Mouse (Mus musculus): ENCODE measurements around the gene Fam178b. TPM values are rescaled to one million over a fixed set of nuclear protein-coding genes. Genes with fewer than 3 reads are reported as not detected.

Fam178b gene
- polyA plus RNA-seq, 1 experiment from 2014 or later = not detected

GRCm38 (mm10) chr1:36570320-36570719, 112.7 kb downstream of the Fam178b start:
- WGBS = 89% methylated on average over 5 of the region's 5 CpGs
- no peaks in the 10 kb centered on the region for H3K27me3 ChIP-seq (ENCODE audit: control insufficient read depth, insufficient read depth, low read length)
- no peaks in the 10 kb centered on the region for H3K4me1 ChIP-seq (ENCODE audit: control insufficient read depth, insufficient read depth, low read length)
- no peaks in the 10 kb centered on the region for H3K36me3 ChIP-seq (replicated peaks; ENCODE audit: control insufficient read depth, insufficient read depth, low read depth, low read length)
- DNase-seq (ENCODE audit: low spot score) (no peak), ATAC-seq (replicated peaks; ENCODE audit: insufficient number of reproducible peaks, low FRiP score, low TSS enrichment, low read depth) (no peak)
- no peak overlapping the region for H3K27ac ChIP-seq (replicated peaks; ENCODE audit: low read depth, low read length)
- H3K4me3 ChIP-seq (ENCODE audit: low read depth, low read length) = no peak overlapping the region
- H3K4me2 ChIP-seq (ENCODE audit: low read depth, low read length) = no peak overlapping the region
- no peak overlapping the region for H3K9ac ChIP-seq (replicated peaks; ENCODE audit: low read length)
- no peaks in the 10 kb centered on the region for H3K9me3 ChIP-seq (replicated peaks; ENCODE audit: control insufficient read depth, low read length)

GRCm38 (mm10) chr1:36569694-36570276, 113.2 kb downstream of the Fam178b start:
- no peaks in the 10 kb centered on the region for H3K27me3 ChIP-seq (ENCODE audit: control insufficient read depth, insufficient read depth, low read length)
- H3K4me1 ChIP-seq (ENCODE audit: control insufficient read depth, insufficient read depth, low read length) = no peaks in the 10 kb centered on the region
- H3K9ac ChIP-seq (replicated peaks; ENCODE audit: low read length) = no peak overlapping the region

GRCm38 (mm10) chr1:36568776-36569175, 114.2 kb downstream of the Fam178b start:
- ATAC-seq (replicated peaks; ENCODE audit: insufficient number of reproducible peaks, low FRiP score, low TSS enrichment, low read depth) (no peak), DNase-seq (ENCODE audit: low spot score) (no peak)
- Histone ChIP-seq H3K4me3 (ENCODE audit: low read depth, low read length) (no peak overlapping the region), H3K27me3 (ENCODE audit: control insufficient read depth, insufficient read depth, low read length) (no peaks in the 10 kb centered on the region), H3K4me2 (ENCODE audit: low read depth, low read length) (no peak overlapping the region), H3K36me3 (replicated peaks; ENCODE audit: control insufficient read depth, insufficient read depth, low read depth, low read length) (no peaks in the 10 kb centered on the region), H3K4me1 (ENCODE audit: control insufficient read depth, insufficient read depth, low read length) (no peaks in the 10 kb centered on the region), H3K27ac (replicated peaks; ENCODE audit: low read depth, low read length) (no peak overlapping the region), H3K9me3 (replicated peaks; ENCODE audit: control insufficient read depth, low read length) (no peaks in the 10 kb centered on the region), H3K9ac (replicated peaks; ENCODE audit: low read length) (no peak overlapping the region; the same call in 1 of the 2 replicates)
- WGBS = 79% methylated on average over 4 of the region's 4 CpGs

More at GRCm38 (mm10) chr1:36569694-36570276, 113.2 kb downstream of the Fam178b start:
- no peak overlapping the region for H3K4me3 ChIP-seq (ENCODE audit: low read depth, low read length)
- no peaks in the 10 kb centered on the region for H3K36me3 ChIP-seq (replicated peaks; ENCODE audit: control insufficient read depth, insufficient read depth, low read depth, low read length)
- H3K4me2 ChIP-seq (ENCODE audit: low read depth, low read length) = no peak overlapping the region
- H3K27ac ChIP-seq (replicated peaks; ENCODE audit: low read depth, low read length) = no peak overlapping the region
- H3K9me3 ChIP-seq (replicated peaks; ENCODE audit: control insufficient read depth, low read length) = no peaks in the 10 kb centered on the region
- DNase-seq (ENCODE audit: low spot score) (no peak), ATAC-seq (replicated peaks; ENCODE audit: insufficient number of reproducible peaks, low FRiP score, low TSS enrichment, low read depth) (no peak)
- 51% methylated on average over 7 of the region's 7 CpGs for WGBS

- Histone ChIP-seq H3K4me1 (ENCODE audit: control insufficient read depth, insufficient read depth, low read length) (no peaks in the 10 kb centered on the region), H3K9ac (replicated peaks; ENCODE audit: low read length) (peak overlapping the region; percentile 25; the same call in 1 of the 2 replicates), H3K4me3 (ENCODE audit: low read depth, low read length) (no peak overlapping the region), H3K27ac (replicated peaks; ENCODE audit: low read depth, low read length) (no peak overlapping the region), H3K9me3 (replicated peaks; ENCODE audit: control insufficient read depth, low read length) (no peaks in the 10 kb centered on the region), H3K4me2 (ENCODE audit: low read depth, low read length) (no peak overlapping the region), H3K27me3 (ENCODE audit: control insufficient read depth, insufficient read depth, low read length) (no peaks in the 10 kb centered on the region), H3K36me3 (replicated peaks; ENCODE audit: control insufficient read depth, insufficient read depth, low read depth, low read length) (no peaks in the 10 kb centered on the region)
- ATAC-seq (replicated peaks; ENCODE audit: insufficient number of reproducible peaks, low FRiP score, low TSS enrichment, low read depth) (no peak), DNase-seq (ENCODE audit: low spot score) (no peak)
- 42% methylated on average over 21 of the region's 21 CpGs for WGBS
These were observed 115.0 kb downstream of the Fam178b start for GRCm38 (mm10) chr1:36567818-36568603.

- no peak for DNase-seq (ENCODE audit: low spot score)
- no peaks in the 10 kb centered on the region for H3K36me3 ChIP-seq (replicated peaks; ENCODE audit: control insufficient read depth, insufficient read depth, low read depth, low read length)
- ATAC-seq (replicated peaks; ENCODE audit: insufficient number of reproducible peaks, low FRiP score, low TSS enrichment, low read depth) = no peak
- H3K9me3 ChIP-seq (replicated peaks; ENCODE audit: control insufficient read depth, low read length) = no peaks in the 10 kb centered on the region
- H3K27ac ChIP-seq (replicated peaks; ENCODE audit: low read depth, low read length) = no peak overlapping the region
- no peaks in the 10 kb centered on the region for H3K27me3 ChIP-seq (ENCODE audit: control insufficient read depth, insufficient read depth, low read length)
- WGBS = 4% methylated on average over 2 of the region's 2 CpGs
- H3K4me2 ChIP-seq (ENCODE audit: low read depth, low read length) = no peak overlapping the region
- no peaks in the 10 kb centered on the region for H3K4me1 ChIP-seq (ENCODE audit: control insufficient read depth, insufficient read depth, low read length)
- no peak overlapping the region for H3K4me3 ChIP-seq (ENCODE audit: low read depth, low read length)
- 0 out of 2 replicates have a peak overlapping the region, but pooled peaks have one; percentile 9 for H3K9ac ChIP-seq (replicated peaks; ENCODE audit: low read length)
These were observed 116.6 kb downstream of the Fam178b start for GRCm38 (mm10) chr1:36566425-36566824.

- no peaks in the 10 kb centered on the region for H3K9me3 ChIP-seq (replicated peaks; ENCODE audit: control insufficient read depth, low read length)
- no peak overlapping the region for H3K4me3 ChIP-seq (ENCODE audit: low read depth, low read length)
- H3K27me3 ChIP-seq (ENCODE audit: control insufficient read depth, insufficient read depth, low read length) = no peaks in the 10 kb centered on the region
- WGBS = 75% methylated on average over 6 of the region's 6 CpGs
- no peak overlapping the region for H3K4me2 ChIP-seq (ENCODE audit: low read depth, low read length)
- no peak overlapping the region for H3K27ac ChIP-seq (replicated peaks; ENCODE audit: low read depth, low read length)
- H3K36me3 ChIP-seq (replicated peaks; ENCODE audit: control insufficient read depth, insufficient read depth, low read depth, low read length) = no peaks in the 10 kb centered on the region
- no peak overlapping the region for H3K9ac ChIP-seq (replicated peaks; ENCODE audit: low read length)
- H3K4me1 ChIP-seq (ENCODE audit: control insufficient read depth, insufficient read depth, low read length) = peaks cover under 1% of the 10 kb centered on the region; the same call in 1 of the 2 replicates
- DNase-seq (ENCODE audit: low spot score) (no peak), ATAC-seq (replicated peaks; ENCODE audit: insufficient number of reproducible peaks, low FRiP score, low TSS enrichment, low read depth) (no peak)
These were observed 118.9 kb downstream of the Fam178b start for GRCm38 (mm10) chr1:36564101-36564500.

GRCm38 (mm10) chr1:36563632-36564031, 119.4 kb downstream of the Fam178b start:
- peaks cover 4% of the 10 kb centered on the region; the same call in 1 of the 2 replicates for H3K4me1 ChIP-seq (ENCODE audit: control insufficient read depth, insufficient read depth, low read length)
- H3K4me3 ChIP-seq (ENCODE audit: low read depth, low read length) = no peak overlapping the region
- no peaks in the 10 kb centered on the region for H3K27me3 ChIP-seq (ENCODE audit: control insufficient read depth, insufficient read depth, low read length)
- H3K36me3 ChIP-seq (replicated peaks; ENCODE audit: control insufficient read depth, insufficient read depth, low read depth, low read length) = no peaks in the 10 kb centered on the region
- WGBS = 62% methylated on average over 4 of the region's 4 CpGs
- no peak overlapping the region for H3K27ac ChIP-seq (replicated peaks; ENCODE audit: low read depth, low read length)
- ATAC-seq (replicated peaks; ENCODE audit: insufficient number of reproducible peaks, low FRiP score, low TSS enrichment, low read depth) (no peak), DNase-seq (ENCODE audit: low spot score) (no peak)
- H3K4me2 ChIP-seq (ENCODE audit: low read depth, low read length) = no peak overlapping the region
- no peak overlapping the region for H3K9ac ChIP-seq (replicated peaks; ENCODE audit: low read length)
- no peaks in the 10 kb centered on the region for H3K9me3 ChIP-seq (replicated peaks; ENCODE audit: control insufficient read depth, low read length)

GRCm38 (mm10) chr1:36563197-36563596, 119.8 kb downstream of the Fam178b start:
- Histone ChIP-seq H3K27me3 (ENCODE audit: control insufficient read depth, insufficient read depth, low read length) (no peaks in the 10 kb centered on the region), H3K27ac (replicated peaks; ENCODE audit: low read depth, low read length) (no peak overlapping the region), H3K9ac (replicated peaks; ENCODE audit: low read length) (no peak overlapping the region), H3K4me1 (ENCODE audit: control insufficient read depth, insufficient read depth, low read length) (peaks cover 6% of the 10 kb centered on the region; the same call in 1 of the 2 replicates), H3K36me3 (replicated peaks; ENCODE audit: control insufficient read depth, insufficient read depth, low read depth, low read length) (no peaks in the 10 kb centered on the region), H3K4me3 (ENCODE audit: low read depth, low read length) (no peak overlapping the region), H3K9me3 (replicated peaks; ENCODE audit: control insufficient read depth, low read length) (no peaks in the 10 kb centered on the region), H3K4me2 (ENCODE audit: low read depth, low read length) (no peak overlapping the region)
- 77% methylated on average over 2 of the region's 2 CpGs for WGBS
- no peak for ATAC-seq (replicated peaks; ENCODE audit: insufficient number of reproducible peaks, low FRiP score, low TSS enrichment, low read depth)
- DNase-seq (ENCODE audit: low spot score) = no peak
